Mouse (Mus musculus) cerebellum, adult 8-10 months (tissue): Measurements from ENCODE around the gene Adprhl1.

ENCODE experiments used
- DNase-seq: peaks from one replicate; pipeline ENCODE4 v3.0.0; 2022

Gene Adprhl1

DNA sequence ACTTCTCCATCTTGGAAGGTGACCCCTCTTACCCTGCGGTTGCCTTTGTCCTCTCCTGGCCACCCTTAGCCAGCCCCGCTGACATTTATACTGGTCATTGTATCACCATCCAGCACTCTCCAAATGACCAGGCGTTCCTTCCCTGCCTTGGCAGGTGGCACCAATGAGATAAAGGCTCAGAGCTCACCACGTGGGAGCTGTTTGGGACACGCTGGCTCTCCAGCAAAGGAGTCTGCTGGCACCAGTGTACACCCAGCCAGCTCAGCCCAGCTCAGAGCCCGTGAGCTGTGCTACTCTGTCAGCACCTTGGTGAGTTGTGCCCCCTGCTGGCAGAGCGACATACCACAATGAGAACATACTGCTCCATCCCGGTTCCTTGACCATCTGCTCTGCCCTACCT, at the start of gene Adprhl1:
TSS of gene Adprhl1 (minus strand) at position 144 of the 400 bp plus-strand sequence.
- DNase-seq = peak; percentile 59

DNA sequence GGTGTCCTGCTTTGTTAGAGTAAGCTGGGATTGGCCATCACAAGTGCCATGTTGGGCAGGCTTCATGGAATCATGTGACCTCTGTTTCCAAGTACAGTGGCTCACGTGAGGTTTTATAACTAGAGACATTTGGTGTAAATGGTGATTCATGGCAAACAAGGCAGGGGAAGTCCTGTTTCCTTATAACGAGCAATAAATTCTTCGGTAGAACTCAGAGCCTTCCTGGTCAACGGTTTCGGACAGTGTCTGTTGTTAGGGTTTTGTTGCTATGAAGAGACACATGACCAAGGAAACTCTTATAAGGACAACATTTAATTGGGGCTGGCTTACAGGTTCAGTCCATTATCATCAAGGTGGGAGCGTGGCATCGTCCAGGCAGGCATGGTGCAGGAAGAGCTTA, 47.1 kb upstream of the Adprhl1 start:
- no peak for DNase-seq

DNA sequence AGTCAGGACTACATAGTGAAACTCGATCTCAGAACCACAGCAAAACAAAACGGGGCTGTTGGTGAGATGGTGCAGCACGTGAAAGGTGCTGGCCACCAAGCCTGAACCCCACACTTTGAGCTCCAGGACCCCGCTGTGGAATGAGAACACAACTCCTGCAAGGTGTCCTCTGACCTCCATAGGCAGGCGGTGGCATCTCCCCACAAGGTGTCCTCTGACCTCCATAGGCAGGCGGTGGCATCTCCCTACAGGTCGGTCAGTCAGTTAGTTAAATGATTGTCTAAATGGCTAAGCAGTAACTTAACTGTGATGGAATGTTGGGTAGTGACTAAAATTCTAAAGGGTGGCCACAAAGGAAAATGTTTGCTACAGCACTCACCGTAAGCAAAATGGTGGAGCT, 45.6 kb upstream of the Adprhl1 start:
- DNase-seq = no peak

GRCm38 (mm10) chr8:13293677-13294470, 39.9 kb upstream of the Adprhl1 start:
- DNase-seq = no peak

DNA sequence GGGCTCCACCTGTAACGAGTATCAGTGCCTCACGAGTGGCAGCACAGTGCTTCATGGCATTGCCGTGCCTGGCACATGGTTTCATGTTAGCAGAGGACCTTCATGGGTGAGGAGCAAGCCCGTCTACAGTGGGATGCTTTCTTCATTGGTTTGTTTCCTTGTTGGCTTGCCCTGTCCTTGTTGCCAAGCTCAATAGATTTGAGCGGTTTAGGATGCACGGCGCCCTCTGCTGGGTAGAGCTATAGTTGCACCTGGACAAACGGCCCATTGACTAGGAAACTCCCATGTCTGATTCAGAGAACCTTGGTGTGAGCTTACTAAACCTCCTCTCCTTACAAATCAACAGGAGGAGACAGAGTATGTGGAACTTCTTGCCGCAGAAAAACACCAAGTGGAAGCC, 38.4 kb upstream of the Adprhl1 start:
- peak; percentile 74 for DNase-seq

GRCm38 (mm10) chr8:13288646-13289045, 34.7 kb upstream of the Adprhl1 start:
- no peak for DNase-seq

- peak; percentile 97 for DNase-seq
Observed at GRCm38 (mm10) chr8:13287692-13288623, 34.0 kb upstream of the Adprhl1 start, which contains the start of the genes Dcun1d2 and Tmco3. TSS of gene Dcun1d2 (minus strand) at chr8:13288131. TSS of gene Tmco3 (plus strand) at chr8:13288190.

DNA sequence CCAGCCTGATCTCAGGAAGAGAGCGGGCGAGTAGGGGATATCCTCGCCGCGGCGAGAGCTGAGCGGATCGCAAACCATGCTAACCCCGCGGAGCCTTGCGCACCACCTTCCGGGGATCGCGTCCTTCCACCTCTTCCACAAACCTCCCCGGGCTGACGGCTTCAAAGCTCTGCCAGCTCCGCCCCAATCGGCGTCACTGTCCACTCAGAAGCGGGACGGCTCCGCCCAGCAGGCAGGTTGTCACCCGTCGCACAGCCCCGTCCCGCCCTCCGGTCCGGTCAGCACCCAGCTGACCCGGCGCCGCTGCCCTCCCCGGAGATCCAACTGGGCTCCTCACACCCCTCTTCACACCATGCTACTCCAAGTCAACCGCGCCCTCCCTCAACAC, 33.3 kb upstream of the Adprhl1 start:
- peak; percentile 92 for DNase-seq

- DNase-seq = no peak
Observed at GRCm38 (mm10) chr8:13283200-13283599, 29.2 kb upstream of the Adprhl1 start.

DNA sequence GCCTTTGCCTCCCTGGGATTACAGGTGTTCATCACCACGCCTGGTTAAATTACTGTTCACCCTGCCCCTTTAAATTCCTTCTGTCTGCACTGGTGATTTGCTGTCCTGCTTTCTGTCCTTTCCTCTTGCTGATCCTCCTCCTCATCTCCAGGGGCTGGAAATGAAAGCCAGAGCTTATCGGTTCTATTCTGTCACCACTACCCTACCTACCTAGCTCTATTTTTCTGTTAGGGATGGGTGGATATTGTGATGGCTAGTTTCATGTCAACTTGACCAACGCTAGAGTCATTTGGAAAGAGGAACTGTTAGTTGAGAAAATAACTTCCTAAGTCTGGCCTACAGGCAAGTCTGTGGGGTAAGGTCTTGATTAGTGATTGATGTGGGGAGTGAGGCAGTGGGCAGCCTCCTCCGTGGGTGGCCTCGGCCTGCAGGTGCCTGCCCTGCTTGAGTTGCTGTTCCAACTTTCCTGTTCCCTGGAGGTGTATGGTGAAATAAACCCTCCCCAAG, 23.0 kb upstream of the Adprhl1 start:
- no peak for DNase-seq

DNA sequence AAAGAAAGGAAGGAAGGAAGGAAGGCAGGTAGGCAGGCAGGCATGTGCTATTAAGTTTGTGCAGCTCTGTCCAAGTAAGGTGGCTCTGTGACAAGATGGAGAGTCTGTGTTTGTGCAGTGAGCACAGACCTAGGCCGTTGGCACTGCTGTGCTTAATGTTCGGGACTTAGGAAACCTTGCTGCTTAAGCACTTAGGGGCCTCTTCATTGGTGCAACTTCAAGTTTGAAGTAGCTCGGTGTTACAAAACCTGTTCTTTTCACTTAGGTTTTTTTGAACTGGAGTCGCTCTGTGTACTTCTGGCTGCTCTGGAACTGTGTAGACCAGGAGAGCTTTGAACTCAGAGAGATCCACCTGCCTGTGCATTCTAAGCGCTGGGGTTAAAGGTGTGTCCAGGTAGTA, 18.9 kb upstream of the Adprhl1 start:
- DNase-seq = no peak

DNA sequence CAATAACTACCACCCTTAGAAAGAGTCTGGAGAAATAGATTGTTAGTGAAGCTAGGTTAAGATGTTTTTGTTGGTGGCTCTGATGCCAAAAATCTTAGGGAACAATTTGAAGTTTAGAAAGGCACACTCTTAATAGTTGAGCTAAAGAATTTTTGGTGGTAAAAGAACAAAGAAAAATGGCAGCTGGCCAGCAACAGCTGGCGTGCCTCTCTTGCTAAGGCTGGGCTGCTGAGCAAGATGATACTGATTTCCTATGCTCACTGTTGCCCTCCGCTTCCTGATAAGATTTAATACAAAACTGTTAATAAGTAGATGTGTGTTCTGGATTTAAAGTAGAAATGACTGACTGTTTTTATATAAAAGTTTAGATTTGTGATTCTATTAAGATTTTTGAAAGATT, 13.6 kb upstream of the Adprhl1 start:
- DNase-seq = no peak

- no peak for DNase-seq
Observed at GRCm38 (mm10) chr8:13263376-13263775, 9.4 kb upstream of the Adprhl1 start.

GRCm38 (mm10) chr8:13253413-13253812, 549 bp downstream of the Adprhl1 start:
- DNase-seq = no peak

GRCm38 (mm10) chr8:13252837-13253236, 1.1 kb downstream of the Adprhl1 start:
- no peak for DNase-seq

GRCm38 (mm10) chr8:13244343-13244880, 9.6 kb downstream of the Adprhl1 start:
- no peak for DNase-seq

- no peak for DNase-seq
Observed at GRCm38 (mm10) chr8:13242985-13243870, 10.7 kb downstream of the Adprhl1 start.

DNA sequence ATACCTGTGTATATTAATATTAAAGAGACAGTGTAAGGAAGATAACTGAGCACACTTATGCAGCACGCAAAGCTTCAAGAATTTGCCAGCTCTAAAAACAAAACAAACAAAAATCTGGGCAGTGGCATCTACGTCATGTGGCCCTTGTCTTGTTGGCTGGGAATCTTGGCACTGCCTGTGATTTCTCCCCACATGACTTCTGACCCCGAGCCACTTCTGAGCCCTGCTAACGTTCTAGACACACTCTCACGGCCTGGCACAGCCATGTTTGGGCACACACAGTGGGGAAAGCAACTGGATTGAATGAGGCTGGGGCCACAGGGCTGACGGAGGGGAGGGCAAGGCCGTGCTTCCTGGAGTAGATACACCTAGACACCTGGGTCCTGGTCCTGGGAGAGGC, 13.3 kb downstream of the Adprhl1 start:
- no peak for DNase-seq

- no peak for DNase-seq
Observed at GRCm38 (mm10) chr8:13240055-13240454, 13.9 kb downstream of the Adprhl1 start.

DNA sequence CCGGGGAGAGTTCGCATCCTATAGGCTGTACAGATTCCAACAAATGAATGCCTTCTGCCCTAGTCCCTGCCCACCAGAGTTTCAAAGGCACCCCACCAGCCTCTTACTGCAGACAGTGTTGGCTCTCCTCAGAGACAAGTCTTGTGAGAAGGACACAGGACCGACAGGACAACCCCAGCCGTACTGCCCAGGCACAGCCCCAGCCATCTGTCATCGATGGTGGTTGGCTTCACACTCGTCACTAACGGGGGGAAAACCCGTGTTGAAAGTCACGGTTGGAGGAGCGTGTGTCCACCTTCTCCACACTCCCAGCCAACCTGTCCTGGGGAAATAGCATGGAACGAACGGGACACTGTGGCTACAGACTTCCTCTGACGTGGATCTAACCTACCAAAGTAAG, 19.2 kb downstream of the Adprhl1 start:
- DNase-seq = no peak

DNA sequence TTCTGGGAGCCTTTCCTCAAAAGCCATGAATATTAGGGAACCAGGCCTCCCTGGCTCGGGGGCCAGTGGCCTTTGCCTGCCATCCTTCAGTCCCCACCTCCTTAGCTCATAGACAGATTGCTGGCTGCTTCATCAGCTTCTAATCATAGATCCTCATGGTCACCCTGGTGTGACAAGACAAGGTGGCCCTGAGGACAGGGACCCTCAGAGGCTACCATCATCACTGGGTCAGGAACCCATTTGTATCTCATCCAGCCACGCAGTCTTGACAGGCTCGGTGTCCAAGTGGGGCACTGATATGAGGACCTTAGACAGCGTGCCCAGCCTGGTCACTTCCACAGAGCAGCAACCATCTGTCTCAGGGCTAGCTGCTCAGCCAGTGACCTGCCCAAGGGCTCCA, 23.5 kb downstream of the Adprhl1 start:
- no peak for DNase-seq

GRCm38 (mm10) chr8:13229802-13230201, 24.2 kb downstream of the Adprhl1 start:
- no peak for DNase-seq
